Mouse (Mus musculus) embryonic facial prominence, embryonic 12.5 days (tissue): ENCODE data around the gene Macrod2. TPM values are rescaled to one million over a fixed set of nuclear protein-coding genes. Genes with fewer than 3 reads are reported as not detected.

ENCODE experiments used
- ATAC-seq: fragments of 200-750 bp; cut with Nextera tagmentation; 2 replicates; pipeline ENCODE4 v1.8.0; 2017; ENCODE audit not compliant: insufficient number of reproducible peaks, insufficient read depth, low FRiP score, low TSS enrichment
- H3K27ac ChIP-seq: fragments of 300-500 bp; sonication (generic); 2 replicates; pipeline ENCODE4 v1.5.1; 2016; ENCODE audit warnings: mild to moderate bottlenecking
- H3K27me3 ChIP-seq: fragments of 300-500 bp; sonication (generic); 2 replicates; pipeline ENCODE4 v1.6.1; 2016; ENCODE audit warnings: mild to moderate bottlenecking, moderate library complexity
- H3K36me3 ChIP-seq: fragments of 300-500 bp; sonication (generic); 2 replicates; pipeline ENCODE4 v1.6.1; 2016; ENCODE audit warnings: mild to moderate bottlenecking
- H3K4me1 ChIP-seq: fragments of 300-500 bp; sonication (generic); 2 replicates; pipeline ENCODE4 v1.6.1; 2016
- H3K4me2 ChIP-seq: fragments of 300-500 bp; sonication (generic); replicated peaks from 2 replicates; pipeline ENCODE4 v1.6.1; 2016; ENCODE audit warnings: mild to moderate bottlenecking, moderate library complexity
- H3K4me3 ChIP-seq: fragments of 300-500 bp; sonication (generic); 2 replicates; pipeline ENCODE4 v1.5.1; 2016; ENCODE audit warnings: mild to moderate bottlenecking
- H3K9ac ChIP-seq: fragments of 300-500 bp; sonication (generic); 2 replicates; pipeline ENCODE4 v1.6.1; 2016; ENCODE audit warnings: mild to moderate bottlenecking, moderate library complexity
- H3K9me3 ChIP-seq: fragments of 300-500 bp; sonication (generic); 2 replicates; pipeline ENCODE4 v1.6.1; 2016; ENCODE audit warnings: mild to moderate bottlenecking, moderate library complexity
- WGBS: fragments of 180-500 bp; shearing (Covaris S2); methylation state at CpG from one replicate; pipeline ENCODE4 v1.1.7; 2016; 5-methylcytosine and 5-hydroxymethylcytosine counted together
- polyA plus RNA-seq: library from polyadenylated mRNA; unstranded; fragments of >200 nt; fragmentation: Nextera tagmentation; extraction: Ambion mirVana; gene quantifications from 2 replicates; pipeline ENCODE4 v1.2.1, GENCODE M21; 2016

The Macrod2 gene
- polyA plus RNA-seq, 1 experiment from 2014 or later, result 39.6 TPM

DNA sequence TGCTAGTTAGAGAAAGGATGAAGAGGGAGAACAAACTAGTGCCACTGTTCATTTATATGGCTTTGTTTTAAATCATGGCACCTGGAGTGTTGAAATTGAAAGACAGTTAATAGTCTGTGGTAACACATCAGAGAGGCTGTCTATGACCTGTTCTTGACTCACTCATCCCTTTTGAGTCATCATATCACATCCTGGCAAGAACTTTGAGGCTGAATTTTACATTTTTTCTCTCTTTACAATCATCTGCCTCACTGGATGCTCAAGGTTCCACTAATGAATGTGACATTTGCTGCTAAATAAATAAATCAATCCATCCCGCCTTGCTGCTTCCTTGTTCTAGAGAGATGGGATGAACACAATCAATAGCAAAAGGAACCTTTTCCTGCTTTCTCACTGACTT, 1068.8 kb downstream of the Macrod2 start:
- H3K9ac ChIP-seq, result no peak overlapping the region
- H3K36me3 ChIP-seq, result no peaks in the 10 kb centered on the region
- 82% methylated on average over 1 of the region's 1 CpGs for WGBS
- ATAC-seq, result no peak
- no peaks in the 10 kb centered on the region for H3K27me3 ChIP-seq
- H3K4me3 ChIP-seq, result no peak overlapping the region
- H3K27ac ChIP-seq, result no peak overlapping the region
- H3K9me3 ChIP-seq, result no peaks in the 10 kb centered on the region
- H3K4me1 ChIP-seq, result no peaks in the 10 kb centered on the region
- H3K4me2 ChIP-seq, result no peak overlapping the region

DNA sequence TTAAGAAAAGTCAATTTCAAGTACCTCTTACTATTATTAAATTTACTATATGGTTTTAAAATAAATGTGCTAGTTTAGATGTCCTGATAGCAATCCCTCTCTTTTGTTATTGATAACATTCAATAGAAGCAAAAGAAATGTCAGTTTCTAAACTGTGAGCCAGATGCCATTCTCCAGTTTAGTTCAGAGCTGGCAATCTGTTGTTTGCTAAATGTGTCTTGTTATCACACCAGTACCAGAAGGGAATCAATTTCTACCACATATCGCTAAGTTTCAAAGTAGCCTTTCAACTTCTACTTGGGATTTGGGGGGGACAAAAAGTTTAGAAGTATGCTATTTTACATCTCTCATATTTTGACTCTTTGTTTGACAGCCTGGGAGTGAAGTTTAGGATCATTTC, 1077.7 kb downstream of the Macrod2 start:
- Histone ChIP-seq H3K4me1 (no peaks in the 10 kb centered on the region), H3K27me3 (no peaks in the 10 kb centered on the region), H3K9me3 (no peaks in the 10 kb centered on the region), H3K4me2 (no peak overlapping the region), H3K4me3 (no peak overlapping the region), H3K36me3 (no peaks in the 10 kb centered on the region), H3K9ac (no peak overlapping the region), H3K27ac (no peak overlapping the region)
- ATAC-seq, result no peak
- 89% methylated on average over 1 of the region's 1 CpGs for WGBS

DNA sequence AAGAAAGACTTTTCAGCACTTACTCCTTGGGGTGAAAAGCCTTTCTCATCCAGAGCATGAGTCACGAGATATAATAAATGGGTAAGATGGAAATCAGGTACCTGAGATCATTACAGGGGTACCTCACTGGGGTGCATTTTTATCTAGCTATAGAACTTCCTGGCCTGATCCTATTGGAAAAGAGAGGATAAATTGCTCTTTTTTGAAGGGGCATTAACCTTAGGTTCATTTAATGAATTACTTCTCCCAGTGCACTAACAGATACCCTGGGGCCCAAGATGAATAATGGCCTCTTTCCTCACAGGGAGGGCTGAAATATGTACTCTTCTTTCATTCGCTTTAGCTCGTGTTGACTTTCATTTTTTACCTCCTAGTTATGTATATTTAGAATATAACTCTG, 1082.5 kb downstream of the Macrod2 start:
- ATAC-seq, result no peak
- Histone ChIP-seq H3K4me2 (no peak overlapping the region), H3K9me3 (no peaks in the 10 kb centered on the region), H3K4me1 (no peaks in the 10 kb centered on the region), H3K4me3 (no peak overlapping the region), H3K9ac (no peak overlapping the region), H3K27me3 (no peaks in the 10 kb centered on the region), H3K27ac (no peak overlapping the region), H3K36me3 (no peaks in the 10 kb centered on the region)
- WGBS, result 76% methylated on average over 3 of the region's 3 CpGs

DNA sequence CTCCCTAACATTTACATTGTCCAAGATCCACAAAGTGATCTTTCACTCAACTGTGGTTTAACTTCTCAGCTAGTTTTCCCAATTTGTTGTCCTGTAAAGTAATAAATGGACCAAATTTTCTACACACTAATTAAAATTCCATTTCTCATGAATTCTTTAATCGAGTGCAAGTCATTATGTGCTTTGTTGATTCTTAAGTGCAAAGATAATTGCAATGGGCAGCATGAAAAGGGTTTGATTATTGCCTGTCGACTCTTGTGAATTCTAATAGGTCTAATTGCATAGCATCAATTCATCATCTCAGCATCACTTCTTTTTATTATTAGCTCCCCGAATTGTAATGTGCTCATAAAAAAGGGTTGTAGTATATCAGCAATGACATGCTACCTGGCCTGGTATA, 1095.4 kb downstream of the Macrod2 start:
- H3K9ac ChIP-seq, result no peak overlapping the region
- no peaks in the 10 kb centered on the region for H3K9me3 ChIP-seq
- no peak for ATAC-seq
- no peaks in the 10 kb centered on the region for H3K4me1 ChIP-seq
- H3K27me3 ChIP-seq, result no peaks in the 10 kb centered on the region
- 69% methylated on average over 3 of the region's 3 CpGs for WGBS
- no peak overlapping the region for H3K27ac ChIP-seq
- H3K4me3 ChIP-seq, result no peak overlapping the region
- H3K36me3 ChIP-seq, result no peaks in the 10 kb centered on the region
- H3K4me2 ChIP-seq, result no peak overlapping the region

DNA sequence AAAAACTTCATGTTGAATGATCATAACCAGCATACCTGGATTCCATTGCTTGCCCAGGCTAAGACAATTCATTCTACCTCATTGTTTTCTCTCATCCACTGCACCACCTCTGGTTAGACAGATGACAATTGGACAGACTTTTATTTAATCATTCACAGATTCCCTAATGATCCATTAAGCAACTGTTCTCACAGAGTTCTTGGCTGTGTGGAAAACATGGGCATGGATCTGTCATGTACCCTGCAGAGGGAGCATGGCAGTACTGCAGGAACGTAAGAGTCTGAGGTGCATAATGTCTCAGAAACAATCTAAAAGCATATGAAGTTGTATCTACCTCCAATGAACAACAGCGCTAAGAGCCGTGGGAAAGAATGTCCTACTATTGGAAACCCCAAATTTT, 1110.3 kb downstream of the Macrod2 start:
- no peak for ATAC-seq
- no peak overlapping the region for H3K4me3 ChIP-seq
- H3K27ac ChIP-seq, result no peak overlapping the region
- 92% methylated on average over 3 of the region's 3 CpGs for WGBS
- H3K36me3 ChIP-seq, result no peaks in the 10 kb centered on the region
- H3K9ac ChIP-seq, result no peak overlapping the region
- no peak overlapping the region for H3K4me2 ChIP-seq
- H3K9me3 ChIP-seq, result no peaks in the 10 kb centered on the region
- H3K27me3 ChIP-seq, result no peaks in the 10 kb centered on the region
- no peaks in the 10 kb centered on the region for H3K4me1 ChIP-seq

DNA sequence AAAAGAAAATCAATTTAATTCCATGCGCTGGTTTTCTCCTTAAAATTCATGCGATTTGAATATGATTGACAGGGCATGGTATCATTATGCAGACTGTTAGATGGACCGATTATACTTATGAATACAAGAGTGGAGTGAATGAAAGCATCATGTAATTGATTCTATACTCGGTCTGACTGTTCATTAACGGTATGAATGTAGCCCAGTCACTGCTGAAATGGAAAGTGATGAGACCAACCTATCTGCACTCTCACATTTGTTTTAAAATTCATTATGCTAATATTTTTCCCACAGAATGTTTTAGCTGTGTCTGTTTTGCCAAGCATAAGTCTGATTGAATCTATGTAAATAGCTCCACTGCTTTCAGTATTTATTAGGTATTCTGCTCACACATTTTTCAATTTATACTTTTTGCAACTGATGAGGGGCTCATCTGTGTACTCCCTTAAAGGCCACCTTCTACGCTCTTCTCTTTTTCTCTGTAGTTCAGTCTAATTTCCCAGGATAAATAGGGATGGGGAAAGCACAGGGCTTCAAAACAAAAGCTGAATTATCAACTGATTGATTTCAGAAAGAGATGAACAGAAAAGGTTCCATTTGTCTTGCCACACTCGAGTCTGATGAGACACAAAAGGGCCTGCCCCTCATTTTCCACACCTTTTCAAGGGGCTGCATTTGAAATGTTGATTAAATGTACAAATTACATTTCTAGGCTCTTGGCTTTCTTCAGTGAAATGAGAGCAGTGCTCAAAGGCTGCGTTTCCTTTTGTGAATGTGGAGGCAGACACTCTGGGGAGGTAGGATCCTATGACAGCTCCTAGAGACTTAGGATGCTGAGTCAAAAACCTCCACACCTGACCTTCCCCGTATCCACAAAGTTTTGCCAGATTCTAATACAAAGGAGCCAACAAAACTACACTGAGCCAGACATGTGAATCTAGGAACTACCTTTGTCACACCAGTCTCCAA, 1113.1 kb downstream of the Macrod2 start:
- H3K9ac ChIP-seq, result no peak overlapping the region
- H3K36me3 ChIP-seq, result no peaks in the 10 kb centered on the region
- H3K4me1 ChIP-seq, result no peaks in the 10 kb centered on the region
- H3K4me2 ChIP-seq, result no peak overlapping the region
- ATAC-seq, result no peak
- H3K27me3 ChIP-seq, result no peaks in the 10 kb centered on the region
- WGBS, result 67% methylated on average over 9 of the region's 9 CpGs
- no peak overlapping the region for H3K27ac ChIP-seq
- H3K4me3 ChIP-seq, result no peak overlapping the region
- H3K9me3 ChIP-seq, result no peaks in the 10 kb centered on the region

DNA sequence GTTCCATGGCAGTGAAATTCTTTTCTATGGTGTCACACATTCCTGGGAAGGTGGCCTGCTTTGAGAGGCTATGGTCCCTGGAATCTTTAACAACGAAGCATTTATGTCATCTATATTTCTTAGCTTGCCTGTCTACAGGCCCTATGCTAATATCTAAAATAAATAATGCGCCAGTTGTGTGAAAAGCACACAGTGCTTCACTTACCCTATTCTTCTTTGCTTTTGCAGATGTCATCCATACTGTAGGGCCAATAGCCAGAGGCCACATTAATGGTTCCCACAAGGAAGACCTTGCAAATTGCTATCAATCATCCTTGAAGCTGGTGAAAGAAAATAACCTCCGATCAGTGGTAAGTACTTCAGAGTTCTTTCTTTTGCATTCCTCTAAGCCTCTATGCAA, 1119.9 kb downstream of the Macrod2 start:
- no peak for ATAC-seq
- Histone ChIP-seq H3K27me3 (no peaks in the 10 kb centered on the region), H3K36me3 (no peaks in the 10 kb centered on the region), H3K4me3 (no peak overlapping the region), H3K9me3 (no peaks in the 10 kb centered on the region), H3K4me1 (no peaks in the 10 kb centered on the region), H3K27ac (no peak overlapping the region), H3K9ac (no peak overlapping the region), H3K4me2 (no peak overlapping the region)
- WGBS, result 54% methylated on average over 3 of the region's 3 CpGs

DNA sequence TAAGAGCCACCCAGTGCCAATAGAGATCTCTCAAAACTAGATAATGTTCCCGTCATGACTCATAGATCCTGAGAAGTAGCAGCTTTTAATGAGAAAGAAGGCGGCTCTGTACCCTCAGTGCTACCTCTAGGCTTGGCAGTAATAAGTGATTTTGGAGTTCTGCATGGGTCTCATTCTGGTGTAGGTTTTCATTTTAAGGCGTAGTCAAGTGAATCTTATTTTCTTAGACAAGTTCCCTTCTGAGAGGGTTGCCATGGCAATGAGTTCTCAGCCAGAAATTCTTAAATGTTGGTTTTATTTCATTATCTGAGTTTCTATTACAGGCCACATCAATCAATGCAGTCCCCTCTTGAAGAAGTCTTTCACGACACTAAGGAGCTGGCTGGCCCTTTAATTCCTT, 1127.0 kb downstream of the Macrod2 start:
- Histone ChIP-seq H3K4me2 (no peak overlapping the region), H3K9me3 (no peaks in the 10 kb centered on the region), H3K27me3 (no peaks in the 10 kb centered on the region), H3K4me1 (no peaks in the 10 kb centered on the region), H3K36me3 (no peaks in the 10 kb centered on the region), H3K27ac (no peak overlapping the region), H3K4me3 (no peak overlapping the region), H3K9ac (no peak overlapping the region)
- 68% methylated on average over 4 of the region's 4 CpGs for WGBS
- no peak for ATAC-seq

DNA sequence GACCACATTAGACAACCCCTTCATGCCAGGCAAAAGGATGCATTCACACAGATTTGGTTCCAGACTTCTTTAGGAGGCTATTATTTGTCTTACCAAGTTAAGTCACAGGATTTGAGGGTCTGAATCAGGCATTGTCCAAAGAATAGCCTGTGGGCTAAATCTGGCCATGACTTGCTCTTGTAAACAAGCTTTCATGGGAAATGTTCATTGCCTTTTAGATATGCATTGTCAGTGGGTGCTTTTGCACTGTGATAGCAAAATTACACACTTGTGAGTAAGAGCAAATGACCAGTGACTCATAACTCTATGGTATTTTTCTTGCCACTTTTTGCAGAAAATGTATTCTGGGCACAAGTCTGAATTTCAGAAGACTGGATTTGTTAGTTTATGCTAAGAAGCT, 1150.8 kb downstream of the Macrod2 start:
- no peak overlapping the region for H3K4me2 ChIP-seq

DNA sequence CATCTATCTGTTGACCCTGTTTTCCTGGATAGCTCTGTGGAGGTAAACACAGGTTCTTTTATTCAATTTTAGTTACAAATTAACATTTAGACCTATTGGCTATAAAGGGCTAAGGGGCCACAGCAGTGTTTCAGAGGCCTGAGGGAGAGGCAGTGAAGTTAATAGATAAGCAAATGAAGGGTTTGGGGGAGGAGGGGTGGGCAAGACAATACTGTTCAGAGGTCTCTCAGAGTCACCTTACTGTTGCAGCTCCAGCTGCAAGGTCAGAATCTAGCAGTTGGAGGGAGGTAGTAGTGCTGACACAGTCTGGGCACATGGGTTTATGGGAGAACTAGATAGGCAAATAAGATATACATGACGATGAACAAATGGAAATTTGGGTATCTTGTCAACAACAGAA, 1156.6 kb downstream of the Macrod2 start:
- no peak overlapping the region for H3K4me3 ChIP-seq
- H3K27me3 ChIP-seq, result no peaks in the 10 kb centered on the region
- 84% methylated on average over 1 of the region's 1 CpGs for WGBS
- no peak overlapping the region for H3K27ac ChIP-seq
- no peak overlapping the region for H3K4me2 ChIP-seq
- 0 out of 2 replicates have a peak, but pooled peaks cover 4% of the 10 kb centered on the region for H3K4me1 ChIP-seq
- H3K9me3 ChIP-seq, result no peaks in the 10 kb centered on the region
- no peaks in the 10 kb centered on the region for H3K36me3 ChIP-seq
- ATAC-seq, result no peak
- no peak overlapping the region for H3K9ac ChIP-seq

More for the DNA sequence above, 1150.8 kb downstream of the Macrod2 start:
- Histone ChIP-seq H3K9ac (no peak overlapping the region), H3K27ac (no peak overlapping the region), H3K4me3 (no peak overlapping the region), H3K27me3 (no peaks in the 10 kb centered on the region), H3K4me1 (no peaks in the 10 kb centered on the region), H3K36me3 (no peaks in the 10 kb centered on the region), H3K9me3 (no peaks in the 10 kb centered on the region)
- no peak for ATAC-seq

DNA sequence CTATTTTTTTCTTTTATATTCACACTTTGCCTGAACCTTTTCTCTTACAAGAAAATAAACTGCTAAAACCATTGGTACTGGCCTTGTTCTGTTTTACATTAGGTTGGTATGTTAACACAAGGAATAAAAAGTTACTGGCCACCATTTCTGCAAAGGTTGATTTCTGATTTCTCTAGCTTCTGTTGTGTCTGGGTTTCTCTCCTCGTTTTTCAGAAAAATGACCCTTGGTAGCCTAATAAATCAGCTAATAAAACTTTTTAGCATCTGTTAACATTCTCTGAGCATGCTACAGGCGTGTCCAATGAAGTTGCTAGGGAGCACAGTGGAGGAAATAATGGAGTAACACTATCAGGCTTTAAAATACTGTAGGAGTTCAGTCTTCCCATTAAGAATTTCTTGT, 1161.6 kb downstream of the Macrod2 start:
- ATAC-seq, result no peak
- Histone ChIP-seq H3K36me3 (no peaks in the 10 kb centered on the region), H3K4me3 (no peak overlapping the region), H3K27ac (no peak overlapping the region), H3K9ac (no peak overlapping the region), H3K4me1 (0 out of 2 replicates have a peak, but pooled peaks cover 4% of the 10 kb centered on the region), H3K9me3 (no peaks in the 10 kb centered on the region), H3K27me3 (no peaks in the 10 kb centered on the region), H3K4me2 (no peak overlapping the region)
- WGBS, result 54% methylated on average over 2 of the region's 2 CpGs

DNA sequence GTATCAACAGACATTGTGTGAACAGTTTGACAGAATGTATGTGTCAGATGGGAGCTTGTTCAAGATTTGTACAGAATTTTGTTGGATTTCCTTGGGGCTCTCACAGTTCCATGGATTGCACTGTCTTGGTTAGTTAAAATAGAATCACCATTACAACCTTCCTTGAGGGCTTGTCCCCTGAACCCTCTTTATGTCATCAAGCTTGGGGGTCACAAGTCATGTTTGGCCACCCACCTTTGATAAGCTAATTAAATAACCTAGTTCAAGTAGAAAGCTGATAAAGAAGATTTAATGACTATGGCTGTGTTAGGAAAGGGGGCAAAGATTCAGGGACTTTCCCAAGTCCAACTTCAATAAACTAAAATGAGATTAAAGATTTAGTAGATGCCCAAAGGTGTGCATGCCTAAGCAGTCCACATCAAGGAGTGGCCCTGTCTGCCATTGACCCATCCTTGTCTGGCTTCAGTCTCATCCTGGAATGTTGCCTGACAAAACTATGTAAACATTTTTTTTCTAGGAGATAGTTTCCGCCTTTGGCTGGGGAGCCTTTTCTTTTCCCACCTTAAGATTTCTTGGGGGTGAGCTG, 1163.2 kb downstream of the Macrod2 start:
- H3K9me3 ChIP-seq, result no peaks in the 10 kb centered on the region
- H3K36me3 ChIP-seq, result no peaks in the 10 kb centered on the region
- H3K27ac ChIP-seq, result no peak overlapping the region
- no peak overlapping the region for H3K4me2 ChIP-seq
- no peak overlapping the region for H3K4me3 ChIP-seq
- 0 out of 2 replicates have a peak, but pooled peaks cover 4% of the 10 kb centered on the region for H3K4me1 ChIP-seq
- H3K27me3 ChIP-seq, result no peaks in the 10 kb centered on the region
- WGBS, result 80% methylated on average over 1 of the region's 1 CpGs
- no peak for ATAC-seq
- H3K9ac ChIP-seq, result no peak overlapping the region
